Mouse (Mus musculus) brain, embryonic 14.5 days (tissue): ENCODE measurements around the gene Fip1l1. TPM values are rescaled to one million over a fixed set of nuclear protein-coding genes. Genes with fewer than 3 reads are reported as not detected.

Experiments used
- DNase-seq: peaks from one replicate; pipeline ENCODE4 v3.0.0-alpha.2; 2011; ENCODE audit warnings: low read depth
- CTCF ChIP-seq: fragments of 200-500 bp; IDR thresholded peaks from 2 replicates; pipeline ENCODE4 v1.5.1; 2012; ENCODE audit warnings: inconsistent platforms, mild to moderate bottlenecking, moderate library complexity, borderline replicate concordance; ENCODE audit not compliant: insufficient read depth, insufficient read length; ENCODE audit errors: extremely low read depth
- POLR2A ChIP-seq: fragments of 200-500 bp; IDR thresholded peaks from 2 replicates; pipeline ENCODE4 v1.6.1; 2012; ENCODE audit warnings: mild to moderate bottlenecking, inconsistent platforms, borderline replicate concordance; ENCODE audit not compliant: poor library complexity, insufficient read depth, insufficient read length, severe bottlenecking; ENCODE audit errors: extremely low read depth
- polyA plus RNA-seq: library from polyadenylated mRNA; depleted of rRNA; stranded (reverse); fragments of >200 nt; gene quantifications from 2 replicates; pipeline ENCODE4 v1.2.3, GENCODE M21; 2012; rRNA removed

The Fip1l1 gene
- polyA plus RNA-seq, 1 experiment = 76.1 TPM

DNA sequence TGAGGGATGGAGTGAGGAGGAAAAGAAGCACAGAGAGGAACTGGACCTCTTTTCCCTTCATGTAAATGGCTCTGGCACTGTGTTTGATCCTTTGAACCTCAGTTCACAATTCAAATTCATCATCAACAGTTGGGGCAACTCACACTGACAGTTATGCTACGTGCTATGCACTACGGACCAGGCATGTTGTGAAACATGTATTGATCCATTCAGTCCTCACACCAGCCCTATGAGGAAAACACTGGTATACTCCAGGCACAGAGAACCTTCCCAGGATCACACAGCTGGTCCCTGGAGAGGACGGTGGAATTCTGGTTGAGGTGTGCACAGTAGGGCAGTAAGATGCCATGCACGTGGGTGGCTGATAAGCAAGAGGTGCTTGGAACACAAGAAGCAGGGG lies 105.3 kb downstream of the Fip1l1 start:
- TF ChIP-seq CTCF (no peak), POLR2A (no peak)
- DNase-seq = no peak

DNA sequence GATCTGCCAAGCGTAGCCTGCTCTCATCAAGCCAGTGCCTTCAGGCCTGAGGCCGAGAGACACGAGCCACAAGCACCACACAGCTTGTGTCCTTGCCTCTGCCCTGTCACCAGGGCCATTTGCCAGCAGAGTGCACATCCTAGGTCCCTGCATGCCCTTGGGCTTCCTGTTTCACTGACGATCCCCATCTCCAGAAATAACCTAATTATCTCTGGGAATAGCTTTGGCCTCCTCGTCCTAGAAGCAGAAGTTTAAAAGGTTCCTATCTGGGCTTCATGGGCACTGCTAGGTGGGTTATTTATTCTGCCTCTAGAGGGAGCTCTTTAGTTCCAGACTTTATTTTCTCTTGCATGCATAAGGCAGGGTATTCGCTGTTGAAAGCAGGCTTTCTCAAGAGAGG lies 105.8 kb downstream of the Fip1l1 start:
- no peak for TF ChIP-seq POLR2A
- peak; percentile 25; the same call in 1 of the 2 replicates for TF ChIP-seq CTCF
- DNase-seq = peak; percentile 36

DNA sequence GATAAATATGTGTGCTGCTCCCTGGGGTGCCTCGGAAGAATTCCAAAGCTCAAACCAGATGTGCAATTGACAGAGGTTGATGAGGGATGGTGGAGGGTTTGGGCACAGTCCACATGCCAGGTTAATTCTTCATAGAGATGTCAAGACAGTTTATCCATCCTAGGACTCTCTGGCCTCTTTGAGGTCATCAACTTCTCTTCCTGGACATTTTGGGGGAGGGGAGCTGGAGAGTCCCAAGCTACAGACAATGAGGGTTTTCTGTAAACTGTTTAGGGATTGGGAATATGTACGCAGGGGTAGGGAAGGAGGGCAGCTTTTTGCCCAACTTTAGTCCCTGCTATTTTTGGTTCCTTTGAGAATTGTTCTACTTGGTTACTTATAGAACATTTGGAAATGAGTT lies 107.0 kb downstream of the Fip1l1 start:
- TF ChIP-seq CTCF (no peak), POLR2A (no peak)
- no peak for DNase-seq

DNA sequence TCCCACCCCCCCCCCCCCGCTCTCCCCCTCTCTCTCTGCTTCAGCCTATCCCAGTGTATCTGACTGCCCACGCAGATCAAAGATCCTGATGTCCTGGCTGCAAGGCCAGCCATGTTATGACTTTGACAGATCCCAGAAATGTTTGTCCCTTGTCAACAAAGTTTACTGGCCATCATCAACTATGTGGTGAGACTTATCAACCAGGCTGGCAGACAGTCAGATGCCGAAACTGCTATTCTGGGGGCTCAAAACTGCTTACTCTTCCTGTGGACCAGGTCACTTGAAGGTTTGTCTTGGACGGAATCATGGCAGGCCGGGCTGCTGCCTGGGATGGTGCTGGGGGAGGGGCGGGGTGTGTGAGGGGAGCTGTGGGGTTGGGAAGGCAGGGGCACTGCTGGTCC lies 112.3 kb downstream of the Fip1l1 start:
- no peak for DNase-seq
- TF ChIP-seq POLR2A = no peak
- no peak for TF ChIP-seq CTCF

DNA sequence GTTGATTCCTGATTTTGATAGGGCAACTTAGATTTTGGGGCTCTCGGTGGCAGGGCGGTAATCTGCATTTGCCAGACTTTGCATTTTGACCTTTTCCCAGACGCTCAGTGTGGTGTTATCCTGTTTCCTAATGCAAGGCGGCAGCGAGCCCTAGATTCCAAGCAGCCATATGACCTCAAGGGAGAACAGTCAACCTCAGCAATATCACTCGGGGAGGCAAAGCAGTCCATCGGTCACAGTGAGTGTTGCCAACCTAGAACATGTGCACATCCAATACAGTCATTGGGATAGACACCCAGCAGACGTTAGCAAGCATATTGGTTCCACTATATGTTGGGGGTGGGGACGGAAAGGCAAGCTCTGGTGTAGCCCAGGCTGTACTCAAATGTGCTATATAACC lies 113.0 kb downstream of the Fip1l1 start:
- no peak for DNase-seq
- TF ChIP-seq CTCF = no peak
- no peak for TF ChIP-seq POLR2A

Other genes with a start within 250 kb of the Fip1l1 start
- 13.5 and 15.4 TPM in 2 replicates for gene Scfd2, start 3.7 kb upstream of the Fip1l1 start, polyA plus RNA-seq
- gene Lnx1, start 167.5 kb downstream of the Fip1l1 start, polyA plus RNA-seq = 6.0 and 7.7 TPM in 2 replicates